Mouse (Mus musculus) embryonic facial prominence, embryonic 11.5 days (tissue): ENCODE measurements around the gene Tes. TPM values are rescaled to one million over a fixed set of nuclear protein-coding genes. Genes with fewer than 3 reads are reported as not detected.

Experiments
- ATAC-seq: fragments of 200-750 bp; cut with Nextera tagmentation; replicated peaks from 2 replicates; pipeline ENCODE4 v1.8.0; 2017; ENCODE audit warnings: low read depth; ENCODE audit not compliant: insufficient number of reproducible peaks, low FRiP score, low TSS enrichment
- DNase-seq: peaks from one replicate; pipeline ENCODE4 v3.0.0-alpha.2; 2015; ENCODE audit warnings: low spot score
- H3K27ac ChIP-seq: fragments of 300-500 bp; sonication (generic); replicated peaks from 2 replicates; pipeline ENCODE4 v1.5.1; 2014; ENCODE audit warnings: mild to moderate bottlenecking, low read depth, low read length, control low read depth
- H3K27me3 ChIP-seq: fragments of 300-500 bp; sonication (generic); 2 replicates; pipeline ENCODE4 v1.6.1; 2014; ENCODE audit warnings: mild to moderate bottlenecking, low read length, moderate library complexity, mixed read lengths; ENCODE audit not compliant: control insufficient read depth, insufficient read depth
- H3K36me3 ChIP-seq: fragments of 300-500 bp; sonication (generic); replicated peaks from 2 replicates; pipeline ENCODE4 v1.6.1; 2014; ENCODE audit warnings: low read depth, mild to moderate bottlenecking, low read length, moderate library complexity, mixed read lengths; ENCODE audit not compliant: control insufficient read depth, insufficient read depth
- H3K4me1 ChIP-seq: fragments of 300-500 bp; sonication (generic); 2 replicates; pipeline ENCODE4 v1.6.1; 2014; ENCODE audit warnings: low read length, mixed read lengths; ENCODE audit not compliant: control insufficient read depth, insufficient read depth
- H3K4me2 ChIP-seq: fragments of 300-500 bp; sonication (generic); 2 replicates; pipeline ENCODE4 v1.6.1; 2014; ENCODE audit warnings: low read depth, mild to moderate bottlenecking, control low read depth, low read length, moderate library complexity
- H3K4me3 ChIP-seq: fragments of 300-500 bp; sonication (generic); 2 replicates; pipeline ENCODE4 v1.5.1; 2014; ENCODE audit warnings: low read depth, low read length, control low read depth
- H3K9ac ChIP-seq: fragments of 300-500 bp; sonication (generic); replicated peaks from 2 replicates; pipeline ENCODE4 v1.6.1; 2014; ENCODE audit warnings: mild to moderate bottlenecking, control low read depth, low read length
- H3K9me3 ChIP-seq: fragments of 300-500 bp; sonication (generic); replicated peaks from 2 replicates; pipeline ENCODE4 v1.6.1; 2016; ENCODE audit warnings: mild to moderate bottlenecking, low read length, inconsistent platforms, mixed read lengths; ENCODE audit not compliant: control insufficient read depth
- WGBS: fragments of 180-500 bp; shearing (Covaris S2); extraction: QIAGEN DNeasy Blood & Tissue Kit; methylation state at CpG from one replicate; pipeline ENCODE4 v1.1.7; 2014; 5-methylcytosine and 5-hydroxymethylcytosine counted together
- polyA plus RNA-seq: library from polyadenylated mRNA; unstranded; fragments of >200 nt; fragmentation: Nextera tagmentation; extraction: Ambion mirVana; gene quantifications from 2 replicates; pipeline ENCODE4 v1.2.1, GENCODE M21; 2014

The Tes gene
- polyA plus RNA-seq, 1 experiment from 2014 or later, result 130 TPM

DNA sequence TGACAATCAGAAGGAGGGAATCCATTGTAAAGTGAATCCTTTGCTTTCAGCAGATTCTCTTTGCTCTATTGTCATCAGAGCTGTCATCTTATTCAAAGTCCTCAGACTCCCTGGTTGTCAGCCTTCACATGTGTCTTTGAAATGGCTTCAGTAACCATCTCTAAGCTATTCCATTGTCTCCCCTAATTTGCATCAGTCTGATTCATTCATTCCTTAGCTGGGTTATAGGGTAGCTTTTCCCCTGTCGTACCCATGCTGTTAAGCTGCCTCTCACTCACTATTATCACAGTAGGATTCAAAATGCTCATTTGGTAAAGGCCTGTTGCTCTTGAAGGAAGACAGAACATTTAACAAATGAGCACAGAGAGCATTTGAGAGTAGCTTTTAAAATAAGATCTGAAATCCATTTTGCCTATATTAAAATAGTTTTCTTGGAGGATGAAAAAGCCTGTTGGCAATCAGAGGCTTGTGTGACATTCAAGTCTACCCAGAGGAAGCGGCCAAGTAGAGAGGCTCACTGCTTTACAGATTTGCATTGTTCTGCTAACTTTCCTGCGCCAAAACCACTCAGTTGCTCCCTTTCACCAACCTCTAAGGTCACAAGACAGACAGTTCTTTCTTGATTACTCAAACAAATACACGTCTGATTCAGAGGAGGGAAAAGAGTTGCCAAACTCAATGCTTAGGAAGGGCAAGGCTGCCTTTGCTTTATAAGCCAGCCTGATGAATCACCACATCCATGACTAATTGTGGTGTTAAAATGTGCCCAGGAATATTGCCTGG is 77.8 kb downstream of the Tes start:
- Histone ChIP-seq H3K4me2 (no peak overlapping the region), H3K9me3 (no peaks in the 10 kb centered on the region), H3K27ac (no peak overlapping the region), H3K9ac (no peak overlapping the region), H3K4me1 (no peaks in the 10 kb centered on the region), H3K27me3 (no peaks in the 10 kb centered on the region), H3K4me3 (no peak overlapping the region), H3K36me3 (no peaks in the 10 kb centered on the region)
- WGBS, result 26% methylated on average over 4 of the region's 4 CpGs
- DNase-seq, result no peak
- ATAC-seq, result no peak

DNA sequence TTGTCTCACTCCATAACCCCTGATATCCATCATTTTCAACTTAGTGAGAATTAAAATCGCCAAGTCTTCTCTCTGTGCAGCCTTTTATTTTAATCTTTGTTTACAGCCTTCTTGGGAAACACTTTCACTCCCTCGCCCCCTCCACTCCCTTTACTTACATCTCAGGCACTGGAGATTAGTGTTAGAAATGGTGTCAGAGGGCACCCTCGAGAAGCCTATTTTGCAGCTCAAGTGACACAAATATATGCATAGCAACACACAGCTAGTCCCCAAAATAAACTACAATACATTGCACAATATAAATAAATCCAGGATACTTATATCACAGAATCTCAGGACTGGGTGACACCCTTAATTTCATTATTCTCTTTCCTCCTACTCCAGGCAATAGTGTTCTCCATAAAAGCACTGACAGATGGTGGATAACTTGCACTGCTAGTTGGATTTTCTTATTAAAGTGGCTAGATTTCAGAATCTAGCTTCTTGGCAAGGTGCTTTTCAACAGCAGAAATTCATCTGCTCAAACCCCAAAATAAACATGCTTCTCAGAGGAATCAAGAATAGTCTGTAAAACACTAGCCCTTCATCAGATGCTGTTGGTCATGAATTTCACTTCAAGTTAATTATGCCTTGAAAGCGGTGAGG is 86.2 kb downstream of the Tes start:
- ATAC-seq (no peak), DNase-seq (no peak)
- Histone ChIP-seq H3K36me3 (no peaks in the 10 kb centered on the region), H3K4me2 (no peak overlapping the region), H3K4me1 (no peaks in the 10 kb centered on the region), H3K27me3 (no peaks in the 10 kb centered on the region), H3K9ac (no peak overlapping the region), H3K9me3 (no peaks in the 10 kb centered on the region), H3K4me3 (no peak overlapping the region), H3K27ac (no peak overlapping the region)
- WGBS, result 77% methylated on average over 4 of the region's 4 CpGs

DNA sequence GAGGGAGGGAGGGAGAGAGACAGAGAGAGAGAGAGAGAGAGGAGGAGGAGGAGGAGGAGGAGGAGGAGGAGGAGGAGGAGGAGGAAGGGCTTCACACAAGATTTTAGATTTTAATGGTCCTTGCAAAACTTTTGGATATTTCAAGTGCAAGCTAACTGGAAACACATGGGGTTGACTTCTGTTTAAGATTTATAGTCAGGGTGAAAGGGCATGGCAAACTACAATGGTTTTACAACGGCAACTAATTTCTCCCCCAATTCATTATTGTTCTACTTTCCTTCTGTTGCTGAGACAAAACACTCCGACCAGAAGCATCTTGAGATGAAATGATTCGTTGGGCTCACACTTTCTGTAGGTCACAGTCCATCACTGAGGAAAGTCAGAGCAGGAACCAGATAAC is 87.6 kb downstream of the Tes start:
- DNase-seq (no peak), ATAC-seq (no peak)
- Histone ChIP-seq H3K9me3 (no peaks in the 10 kb centered on the region), H3K36me3 (no peaks in the 10 kb centered on the region), H3K27me3 (no peaks in the 10 kb centered on the region), H3K27ac (no peak overlapping the region), H3K4me3 (no peak overlapping the region), H3K4me1 (no peaks in the 10 kb centered on the region), H3K4me2 (no peak overlapping the region), H3K9ac (no peak overlapping the region)
- 67% methylated on average over 3 of the region's 3 CpGs for WGBS

Other genes starting within 250 kb of the Tes start
- gene Tfec, start 166.7 kb upstream of the Tes start, polyA plus RNA-seq, result 1.6 and 1.8 TPM in 2 replicates
- gene Cav2, start 216.0 kb downstream of the Tes start, polyA plus RNA-seq, result 7.4 and 8.2 TPM in 2 replicates
- 15.3 and 16.9 TPM in 2 replicates for gene Cav1, start 241.2 kb downstream of the Tes start, polyA plus RNA-seq